In genomic region chr2:136854543-136855388, GRCm38 (mm10) we compare ENCODE assay signal across 12 mouse cellular contexts. TPM values are rescaled to one million over a fixed set of nuclear protein-coding genes. Genes with fewer than 3 reads are reported as not detected.
DNase-seq lines count a peak whose midpoint lies in the region; ATAC-seq lines count a peak whose summit lies in the region.
"Had no signal": no experiment of that assay in that cellular context is flagged by ENCODE, and none has a peak within 500 bp of the region (broad histone marks: within the 10 kb centered on the region; RNA-seq: fewer than 3 reads in every experiment).

No protein-coding gene starts in this region.

- intact Hi-C loops in left cerebral cortex, postnatal 10 days (cut with DNase I): no loop called here

- no peak overlapping the region for H3K4me3 ChIP-seq in hindbrain, embryonic 13.5 days
- no peak overlapping the region for H3K4me3 ChIP-seq in midbrain, embryonic 16.5 days (ENCODE audit: low read depth, low read length)
- H3K4me3 ChIP-seq: heart, embryonic 13.5 days had no signal

- no peaks in the 10 kb centered on the region for H3K27me3 ChIP-seq in hindbrain, embryonic 13.5 days
- H3K27me3 ChIP-seq in midbrain, embryonic 16.5 days (ENCODE audit: control insufficient read depth, insufficient read depth, low read depth, low read length): no peaks in the 10 kb centered on the region
- H3K27me3 ChIP-seq: heart, embryonic 13.5 days had no signal

- DNase-seq in frontal cortex, adult 2 months (ENCODE audit: extremely low spot score in 1 of 2, low spot score in 1 of 2): no peak
- no peak for DNase-seq in kidney, adult 8-10 months
- DNase-seq in spleen, postnatal 10 days (ENCODE audit: low spot score in 2 of 2): no peak
- DNase-seq in right cerebral cortex, postnatal 10 days (ENCODE audit: low spot score in 2 of 2): no peak
- DNase-seq in left cerebral cortex, postnatal 10 days (ENCODE audit: extremely low spot score in 1 of 2, low spot score in 2 of 2): no peak
- DNase-seq: cerebellum, postnatal 10 days; lung, adult 18-20 months had no signal

- no peaks in the 10 kb centered on the region for H3K9me3 ChIP-seq in hindbrain, embryonic 13.5 days
- H3K9me3 ChIP-seq in midbrain, embryonic 16.5 days (replicated peaks; ENCODE audit: control insufficient read depth, low read length, poor library complexity, severe bottlenecking): no peaks in the 10 kb centered on the region
- H3K9me3 ChIP-seq: heart, embryonic 13.5 days had no signal

- peak overlapping the region; percentile 70 for H3K27ac ChIP-seq in hindbrain, embryonic 13.5 days
- 0 out of 2 replicates have a peak overlapping the region, but pooled peaks have one; percentile 19 for H3K27ac ChIP-seq in midbrain, embryonic 16.5 days (ENCODE audit: low read length)
- H3K27ac ChIP-seq: heart, embryonic 13.5 days had no signal

- H3K4me2 ChIP-seq in hindbrain, embryonic 13.5 days: no peak overlapping the region
- no peak overlapping the region for H3K4me2 ChIP-seq in midbrain, embryonic 16.5 days (ENCODE audit: low read length)
- H3K4me2 ChIP-seq: heart, embryonic 13.5 days had no signal

- H3K9ac ChIP-seq in hindbrain, embryonic 13.5 days: no peak overlapping the region; the same call in 1 of the 2 replicates
- no peak overlapping the region for H3K9ac ChIP-seq in midbrain, embryonic 16.5 days (ENCODE audit: low read depth, low read length)
- H3K9ac ChIP-seq: heart, embryonic 13.5 days had no signal

- H3K36me3 ChIP-seq in hindbrain, embryonic 13.5 days: no peaks in the 10 kb centered on the region
- no peaks in the 10 kb centered on the region for H3K36me3 ChIP-seq in midbrain, embryonic 16.5 days (ENCODE audit: control insufficient read depth, insufficient read depth, low read length)
- H3K36me3 ChIP-seq: heart, embryonic 13.5 days had no signal

- ATAC-seq in frontal cortex, adult (ENCODE audit: low TSS enrichment): peak; percentile 59; the same call in 1 of the 2 replicates
- peak; percentile 36; the same call in 1 of the 2 replicates for ATAC-seq in hindbrain, embryonic 13.5 days (ENCODE audit: low FRiP score)
- ATAC-seq in midbrain, embryonic 16.5 days: peak; percentile 64; the same call in 1 of the 2 replicates
- ATAC-seq: intestine, postnatal 0 days had no signal

- 11% methylated on average over 5 of the region's 5 CpGs for WGBS in hindbrain, embryonic 13.5 days
- 7% methylated on average over 5 of the region's 5 CpGs for WGBS in midbrain, embryonic 16.5 days

- peaks cover 18% of the 10 kb centered on the region for H3K4me1 ChIP-seq in hindbrain, embryonic 13.5 days (replicated peaks)
- H3K4me1 ChIP-seq in midbrain, embryonic 16.5 days (ENCODE audit: control insufficient read depth, insufficient read depth, low read length): peaks cover 10% of the 10 kb centered on the region

RNA-seq across cellular contexts. Expression of gene AL731706.2, which starts 30.7 kb away (rescaled TPM):
- polyA plus RNA-seq in frontal cortex, adult 2 months (2012; rRNA removed): 24.0 TPM in 1 of 2 replicates, not detected in the other
- polyA plus RNA-seq in hindbrain, embryonic 13.5 days (2015; fragmentation: Nextera tagmentation; extraction: Ambion mirVana): 29.6 and 37.6 TPM in 2 replicates
- polyA plus RNA-seq in midbrain, embryonic 16.5 days (2015; fragmentation: Nextera tagmentation; extraction: Ambion mirVana): 17.8 and 27.2 TPM in 2 replicates
- total RNA-seq in left cerebral cortex, postnatal 10 days (2021): 10 to 100 TPM in 1 of 2 experiments, 1 to 10 TPM in 1; 9.6 to 25.8 TPM

RNA-seq across cellular contexts. Expression of gene Slx4ip, which starts 36.3 kb away (rescaled TPM):
- 3.8 and 4.0 TPM in 2 replicates for polyA plus RNA-seq in frontal cortex, adult 2 months (2012; rRNA removed)
- polyA plus RNA-seq in hindbrain, embryonic 13.5 days (2015; fragmentation: Nextera tagmentation; extraction: Ambion mirVana): 14.1 and 14.6 TPM in 2 replicates
- 13.2 and 15.7 TPM in 2 replicates for polyA plus RNA-seq in midbrain, embryonic 16.5 days (2015; fragmentation: Nextera tagmentation; extraction: Ambion mirVana)
- 10 to 100 TPM in 1 of 2 experiments, 1 to 10 TPM in 1; 9.6 to 10.4 TPM for total RNA-seq in left cerebral cortex, postnatal 10 days (2021)

RNA-seq across cellular contexts. Expression of gene AL731706.1, which starts 36.4 kb away (rescaled TPM):
- 31.6 and 32.8 TPM in 2 replicates for polyA plus RNA-seq in frontal cortex, adult 2 months (2012; rRNA removed)
- 21.1 and 23.0 TPM in 2 replicates for polyA plus RNA-seq in hindbrain, embryonic 13.5 days (2015; fragmentation: Nextera tagmentation; extraction: Ambion mirVana)
- polyA plus RNA-seq in midbrain, embryonic 16.5 days (2015; fragmentation: Nextera tagmentation; extraction: Ambion mirVana): 16.6 and 17.0 TPM in 2 replicates
- total RNA-seq in left cerebral cortex, postnatal 10 days (2021): 10 to 100 TPM; 11.2 to 18.2 TPM

RNA-seq across cellular contexts. Expression of gene Mkks, which starts 36.4 kb away (rescaled TPM):
- polyA plus RNA-seq in frontal cortex, adult 2 months (2012; rRNA removed): 12.3 and 12.9 TPM in 2 replicates
- 12.8 and 14.2 TPM in 2 replicates for polyA plus RNA-seq in hindbrain, embryonic 13.5 days (2015; fragmentation: Nextera tagmentation; extraction: Ambion mirVana)
- 12.1 and 12.8 TPM in 2 replicates for polyA plus RNA-seq in midbrain, embryonic 16.5 days (2015; fragmentation: Nextera tagmentation; extraction: Ambion mirVana)
- total RNA-seq in left cerebral cortex, postnatal 10 days (2021): 10 to 100 TPM; 25.1 to 28.8 TPM
